Mouse (Mus musculus): ENCODE measurements around the gene Hykk.
"Not testable (repeated sequence)": the region's sequence is repeated elsewhere in the genome, so short reads cannot be mapped to it uniquely, and the experiment has no call there.

Hykk gene

DNA sequence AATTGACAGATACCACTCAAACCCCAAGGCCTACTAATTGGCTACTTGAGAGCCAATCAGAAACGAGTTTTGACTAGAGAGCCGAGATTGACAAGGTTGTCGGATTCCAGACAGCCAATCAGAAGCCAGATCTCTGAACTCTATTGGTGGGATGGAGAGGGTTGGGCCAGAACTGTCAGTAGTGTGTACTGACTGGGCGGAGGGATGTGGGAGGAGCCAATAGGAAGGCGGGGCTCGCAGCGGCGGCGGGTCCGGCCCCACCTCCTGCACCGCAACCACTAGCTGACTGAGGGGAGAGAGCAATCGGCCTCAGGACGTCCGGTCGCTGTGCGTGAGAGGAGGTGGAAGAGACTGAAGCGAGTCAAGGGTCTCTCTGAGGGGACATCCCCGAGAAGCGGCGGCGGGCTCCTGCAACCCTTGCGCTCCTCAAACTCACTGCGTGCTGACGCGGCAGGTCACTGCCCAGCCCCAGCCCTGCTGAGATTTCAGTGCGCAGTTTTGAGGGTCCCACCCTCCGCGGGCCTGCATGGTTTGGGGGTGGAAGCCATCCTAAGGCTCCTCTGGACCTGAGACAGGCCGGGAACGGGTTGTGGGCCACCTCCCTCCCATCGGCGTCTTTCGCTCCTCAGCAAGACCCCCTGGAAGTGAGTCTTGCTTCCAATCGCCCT, at the start of gene Hykk:
Hykk (plus strand) TSS at position 274 of the 668 bp plus-strand sequence.
- peak; percentile 84 for DNase-seq

DNA sequence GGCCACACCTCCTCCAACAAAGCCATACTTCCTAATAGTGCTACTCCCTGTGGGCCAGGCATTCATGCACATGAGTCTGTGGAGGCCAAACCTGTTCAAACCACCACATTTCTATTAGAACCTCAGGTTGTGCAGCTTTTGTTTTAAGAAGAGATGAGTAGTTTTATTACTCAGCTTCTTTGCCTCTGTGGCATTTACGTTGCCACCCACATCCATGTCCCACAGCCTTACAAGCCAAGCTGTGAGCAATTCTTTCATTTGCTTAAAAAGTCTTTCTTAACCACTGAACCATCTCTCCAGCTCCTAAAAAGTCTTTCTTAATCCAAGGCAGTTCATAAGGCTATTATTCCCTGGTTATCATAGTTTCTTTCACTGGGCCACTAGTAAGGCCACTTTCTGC, 38.3 kb upstream of the Hykk start:
- DNase-seq: no peak

GRCm38 (mm10) chr9:54892111-54892510, 25.0 kb upstream of the Hykk start:
- DNase-seq: no peak

GRCm38 (mm10) chr9:54897097-54897496, 20.0 kb upstream of the Hykk start:
- no peak for DNase-seq

GRCm38 (mm10) chr9:54909446-54909845, 7.6 kb upstream of the Hykk start:
- no peak for DNase-seq

DNA sequence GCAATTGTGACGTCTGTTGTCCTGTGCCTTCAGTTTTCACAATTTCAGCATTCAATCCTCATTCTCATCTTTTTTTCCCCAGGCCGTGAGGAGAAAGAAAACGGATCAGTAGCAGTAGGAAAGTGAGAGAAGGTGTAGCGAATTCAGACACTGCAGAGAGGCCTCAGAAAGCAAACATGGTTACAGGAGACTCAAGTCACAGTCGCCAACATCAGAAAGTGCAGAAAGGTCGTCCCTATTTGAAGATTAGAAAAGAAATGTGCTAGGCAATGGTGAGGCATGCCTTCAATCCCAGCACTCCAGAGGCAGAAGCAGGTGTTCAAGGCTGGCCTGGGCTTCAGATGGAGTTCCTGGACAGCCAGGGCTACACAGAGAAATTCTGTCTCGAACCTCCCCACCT, 1.5 kb upstream of the Hykk start:
- no peak for DNase-seq

DNA sequence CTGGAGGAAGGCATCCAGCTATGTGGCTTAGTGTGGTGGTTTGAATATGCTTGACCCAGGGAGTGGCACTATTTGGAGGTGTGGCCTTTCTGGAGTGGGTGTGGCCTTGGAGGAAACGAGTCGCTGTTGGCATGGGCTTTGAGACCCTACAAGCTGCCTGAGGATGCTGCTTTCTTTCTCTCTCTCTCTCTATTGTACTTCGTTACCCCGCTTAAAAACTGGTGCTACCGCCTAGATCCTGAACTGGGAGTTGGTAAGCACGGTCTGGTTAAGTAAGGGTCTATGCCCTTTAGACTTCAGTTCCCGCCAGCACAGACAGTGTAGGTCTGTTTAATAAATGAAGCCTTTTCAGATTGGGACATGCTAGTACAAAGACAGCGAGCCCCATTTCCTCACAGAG, 682 bp upstream of the Hykk start:
- no peak for DNase-seq

DNA sequence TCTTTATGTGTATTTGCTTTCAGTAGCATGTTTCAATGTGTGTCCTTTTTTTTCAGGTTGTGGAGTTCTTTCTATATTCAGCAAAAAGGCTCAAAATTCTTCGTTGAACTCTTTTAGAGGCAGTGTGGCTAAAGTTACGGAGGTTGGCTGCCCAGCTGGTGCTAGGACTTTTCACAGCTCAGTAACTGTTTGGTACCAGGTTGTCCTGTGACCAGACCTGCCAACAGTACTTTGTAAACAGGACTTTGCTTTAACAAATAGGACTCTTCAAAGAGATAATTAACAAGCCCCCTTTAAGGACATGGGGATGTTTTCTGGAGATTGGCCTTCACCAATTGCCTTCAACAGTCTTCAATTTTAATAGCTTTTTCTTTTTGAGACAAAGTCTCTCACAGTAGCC, 1.1 kb downstream of the Hykk start:
- no peak for DNase-seq

DNA sequence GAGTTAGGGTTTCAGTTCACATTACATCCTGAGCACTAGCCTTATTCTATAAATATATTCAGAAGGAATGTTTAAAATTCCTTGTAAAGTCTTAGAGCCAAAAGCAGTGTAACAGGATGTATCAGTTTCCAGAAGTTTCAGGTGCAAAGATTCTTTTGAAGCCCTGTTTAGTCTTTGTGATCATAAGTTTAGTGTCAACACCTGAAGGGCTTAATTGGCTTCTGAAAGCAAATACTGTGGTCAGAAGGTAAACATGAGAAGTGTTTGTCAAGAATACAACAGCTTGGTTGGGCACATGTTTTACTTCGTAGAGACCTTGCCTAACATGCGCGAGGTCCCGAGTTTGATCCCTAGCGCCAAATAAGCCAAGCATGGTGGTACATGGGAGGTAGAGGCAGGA, 1.7 kb downstream of the Hykk start:
- DNase-seq: no peak

- DNase-seq: no peak
These were observed 2.9 kb downstream of the Hykk start for GRCm38 (mm10) chr9:54919946-54920345.

GRCm38 (mm10) chr9:54930741-54931140, 13.7 kb downstream of the Hykk start:
- no peak for DNase-seq

- DNase-seq: no peak
These were observed 14.7 kb downstream of the Hykk start for GRCm38 (mm10) chr9:54931765-54932164.

DNA sequence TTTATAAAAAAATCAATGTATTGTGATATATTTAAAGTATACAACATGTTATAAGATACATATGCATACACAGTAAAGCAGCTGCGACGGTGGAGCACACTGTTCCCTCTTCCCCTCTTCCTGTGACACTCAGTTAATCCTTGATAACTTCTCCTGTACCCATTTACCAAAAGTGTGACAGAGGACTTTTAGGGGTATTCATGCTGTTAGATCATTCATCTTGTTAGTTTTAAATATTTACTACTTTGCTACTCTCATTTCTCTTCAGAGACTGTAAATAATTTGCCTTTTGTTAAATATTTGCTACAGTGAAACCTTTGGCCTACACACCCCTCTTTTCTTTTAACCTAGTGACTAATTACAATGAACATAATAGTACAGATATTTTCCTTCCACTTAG, 15.3 kb downstream of the Hykk start:
- no peak for DNase-seq

GRCm38 (mm10) chr9:54942071-54942470, 25.0 kb downstream of the Hykk start:
- DNase-seq: no peak

GRCm38 (mm10) chr9:54944467-54944866, 27.4 kb downstream of the Hykk start:
- no peak for DNase-seq

DNA sequence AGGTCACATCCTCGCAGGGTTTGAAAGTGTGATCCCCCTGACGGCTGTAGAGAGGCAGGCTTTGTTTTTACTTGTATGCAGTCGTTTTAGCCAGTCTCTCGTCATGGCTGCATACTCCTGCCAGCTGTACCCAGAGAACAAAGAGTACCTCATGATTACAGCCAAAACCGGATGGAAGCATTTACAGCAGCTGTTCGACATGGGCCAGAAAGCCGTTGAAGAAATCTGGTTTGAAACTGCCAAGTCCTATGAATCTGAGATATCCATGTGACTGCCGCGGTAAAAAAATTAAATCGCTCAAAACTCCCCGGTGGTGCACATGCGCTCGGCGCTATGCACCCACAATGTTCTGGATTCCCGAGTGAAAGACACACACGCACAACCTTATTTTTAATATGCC, 29.2 kb downstream of the Hykk start:
- DNase-seq: no peak

DNA sequence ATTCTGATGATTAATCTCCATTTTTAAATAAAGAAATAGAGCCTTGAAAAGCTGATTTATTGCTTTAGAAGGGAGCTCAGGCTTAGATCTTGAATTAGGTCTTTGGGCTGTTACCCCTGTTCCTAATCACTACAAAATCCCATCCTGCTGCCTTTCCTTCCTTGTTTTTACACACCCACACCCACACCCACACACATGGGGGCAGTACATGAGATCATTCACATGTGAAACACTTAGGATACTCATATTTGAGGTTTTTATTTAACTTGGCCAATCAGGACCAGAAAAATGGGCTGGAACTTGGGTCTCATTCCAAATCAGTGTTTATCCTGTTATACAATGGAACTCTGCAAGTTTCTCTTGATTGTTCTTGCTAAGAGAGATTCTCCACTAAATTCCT, 32.4 kb downstream of the Hykk start:
- no peak for DNase-seq

DNA sequence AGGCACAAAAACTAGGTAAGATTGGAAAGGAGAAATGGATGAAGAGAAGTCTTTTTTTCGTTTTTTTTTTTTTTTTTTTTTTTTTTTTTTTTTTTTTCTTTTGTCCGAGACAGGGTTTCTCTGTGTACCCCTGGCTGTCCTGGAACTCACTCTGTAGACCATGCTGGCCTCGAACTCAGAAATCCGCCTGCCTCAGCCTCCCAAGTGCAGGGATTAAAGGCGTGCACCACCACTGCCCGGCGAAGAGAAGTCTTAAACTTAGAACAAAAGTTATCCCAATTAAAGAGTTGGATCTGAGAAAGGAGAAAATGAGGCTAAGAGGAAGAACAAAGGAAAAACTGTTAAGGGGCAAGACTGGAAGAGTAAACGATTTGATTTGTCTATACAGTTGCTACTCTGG, 33.1 kb downstream of the Hykk start:
- not testable (repeated sequence) for DNase-seq

GRCm38 (mm10) chr9:54950575-54951321, 33.7 kb downstream of the Hykk start, which contains the start of the genes Psma4 and AY074887:
Gene Psma4 (plus strand): TSS chr9:54950790.
Gene AY074887 (minus strand): TSS chr9:54950998.
- peak; percentile 94 for DNase-seq

GRCm38 (mm10) chr9:54961059-54961458, 44.0 kb downstream of the Hykk start:
- no peak for DNase-seq

DNA sequence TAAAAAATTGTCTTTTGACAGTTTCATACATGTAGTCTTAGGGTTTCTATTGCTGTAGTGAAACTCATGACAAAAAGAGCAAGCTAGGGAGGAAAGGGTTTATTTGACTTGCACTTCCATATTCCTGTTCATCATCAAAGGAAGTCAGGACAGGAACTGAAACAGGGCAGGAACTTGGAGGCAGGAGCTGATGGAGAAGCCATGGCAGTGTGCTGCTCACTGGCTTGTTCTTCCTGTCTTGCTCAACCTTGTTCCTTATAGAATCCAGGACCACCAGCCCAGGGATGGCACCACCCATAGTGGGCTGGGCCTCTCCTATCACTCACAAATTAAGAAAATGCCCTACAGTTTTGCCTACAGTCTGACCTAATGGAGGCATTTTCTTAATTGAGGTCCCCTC, 46.6 kb downstream of the Hykk start:
- DNase-seq: no peak

DNA sequence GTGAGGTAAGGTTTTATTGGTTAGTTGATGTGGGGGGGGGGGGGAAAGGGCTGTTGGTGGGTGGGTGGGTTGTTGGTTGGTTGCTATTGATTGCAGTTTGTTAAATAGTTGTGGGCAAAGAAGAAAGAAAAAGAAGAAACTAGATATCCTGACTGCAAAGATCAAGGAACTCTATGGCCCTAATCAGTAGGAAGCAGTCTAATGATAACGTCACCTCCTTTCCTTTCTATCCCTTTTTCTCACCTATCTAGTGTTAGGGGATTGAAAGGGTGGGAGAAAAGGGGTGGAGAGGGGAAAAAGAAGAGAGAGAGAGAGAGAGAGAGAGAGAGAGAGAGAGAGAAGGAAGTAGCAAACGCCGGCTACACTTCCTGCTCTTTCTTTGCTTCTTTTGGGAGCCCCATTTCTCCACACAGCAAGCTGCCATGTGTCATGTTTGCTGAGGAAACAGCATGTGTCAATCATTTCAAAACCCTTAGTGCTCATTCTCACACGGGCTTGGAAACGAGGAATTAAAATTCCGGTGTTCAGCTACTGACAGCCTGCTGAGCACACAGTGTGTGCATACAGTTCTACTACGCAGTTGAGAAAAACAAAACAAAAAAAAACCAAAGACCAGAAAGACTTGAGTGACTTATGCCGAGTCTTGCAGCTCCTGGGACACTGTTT, 53.0 kb downstream of the Hykk start:
- DNase-seq: no peak

GRCm38 (mm10) chr9:54980674-54981073, 63.6 kb downstream of the Hykk start, which contains the start of gene Chrna5:
Gene Chrna5 (plus strand): TSS chr9:54980880.
- no peak for DNase-seq
